Mouse (Mus musculus) limb, embryonic 13.5 days (tissue): ENCODE measurements around the gene Greb1. TPM values are rescaled to one million over a fixed set of nuclear protein-coding genes. Genes with fewer than 3 reads are reported as not detected.

ENCODE experiments used
- ATAC-seq: fragments of 200-750 bp; cut with Nextera tagmentation; 2 replicates; pipeline ENCODE4 v1.8.0; 2017; ENCODE audit warnings: low read depth, moderate number of reproducible peaks, moderate TSS enrichment; ENCODE audit not compliant: low FRiP score
- H3K27ac ChIP-seq: fragments of 300-500 bp; sonication (generic); 2 replicates; pipeline ENCODE4 v1.5.1; 2015; ENCODE audit warnings: inconsistent platforms, mild to moderate bottlenecking, moderate library complexity
- H3K27me3 ChIP-seq: fragments of 300-500 bp; sonication (generic); 2 replicates; pipeline ENCODE4 v1.6.1; 2015; ENCODE audit warnings: mild to moderate bottlenecking, inconsistent platforms
- H3K36me3 ChIP-seq: fragments of 300-500 bp; sonication (generic); 2 replicates; pipeline ENCODE4 v1.6.1; 2015; ENCODE audit warnings: inconsistent platforms, mild to moderate bottlenecking, moderate library complexity
- H3K4me1 ChIP-seq: fragments of 300-500 bp; sonication (generic); 2 replicates; pipeline ENCODE4 v1.6.1; 2015; ENCODE audit warnings: inconsistent platforms
- H3K4me2 ChIP-seq: fragments of 300-500 bp; sonication (generic); replicated peaks from 2 replicates; pipeline ENCODE4 v1.6.1; 2015; ENCODE audit warnings: inconsistent platforms, mild to moderate bottlenecking, moderate library complexity
- H3K4me3 ChIP-seq: fragments of 300-500 bp; sonication (generic); 2 replicates; pipeline ENCODE4 v1.5.1; 2015; ENCODE audit warnings: moderate library complexity, mild to moderate bottlenecking, inconsistent platforms
- H3K9ac ChIP-seq: fragments of 300-500 bp; sonication (generic); 2 replicates; pipeline ENCODE4 v1.6.1; 2015; ENCODE audit warnings: mild to moderate bottlenecking, inconsistent platforms
- H3K9me3 ChIP-seq: fragments of 300-500 bp; sonication (generic); 2 replicates; pipeline ENCODE4 v1.6.1; 2016; ENCODE audit warnings: inconsistent platforms
- WGBS: fragments of 180-500 bp; shearing (Covaris S2); methylation state at CpG from one replicate; pipeline ENCODE4 v1.1.7; 2015; 5-methylcytosine and 5-hydroxymethylcytosine counted together
- polyA plus RNA-seq: library from polyadenylated mRNA; unstranded; fragments of >200 nt; fragmentation: Nextera tagmentation; extraction: Ambion mirVana; gene quantifications from 2 replicates; pipeline ENCODE4 v1.2.1, GENCODE M21; 2015

The Greb1 gene
- polyA plus RNA-seq, 1 experiment from 2014 or later: 2.8 TPM

GRCm38 (mm10) chr12:16775351-16775750 is 25.3 kb downstream of the Greb1 start:
- Histone ChIP-seq H3K4me3 (no peak overlapping the region), H3K36me3 (no peaks in the 10 kb centered on the region), H3K9ac (no peak overlapping the region), H3K4me2 (no peak overlapping the region), H3K4me1 (no peaks in the 10 kb centered on the region), H3K9me3 (no peaks in the 10 kb centered on the region), H3K27ac (no peak overlapping the region), H3K27me3 (no peaks in the 10 kb centered on the region)
- WGBS: 74% methylated on average over 3 of the region's 3 CpGs
- ATAC-seq: no peak

- Histone ChIP-seq H3K4me3 (no peak overlapping the region), H3K27me3 (no peaks in the 10 kb centered on the region), H3K4me2 (no peak overlapping the region), H3K9ac (no peak overlapping the region), H3K9me3 (no peaks in the 10 kb centered on the region), H3K4me1 (no peaks in the 10 kb centered on the region), H3K27ac (no peak overlapping the region), H3K36me3 (no peaks in the 10 kb centered on the region)
- 88% methylated on average over 4 of the region's 4 CpGs for WGBS
- no peak for ATAC-seq
Observed at GRCm38 (mm10) chr12:16774605-16775004, 26.1 kb downstream of the Greb1 start.

GRCm38 (mm10) chr12:16769601-16770165 is 31.0 kb downstream of the Greb1 start:
- WGBS: 90% methylated on average over 6 of the region's 6 CpGs
- Histone ChIP-seq H3K36me3 (no peaks in the 10 kb centered on the region), H3K27me3 (no peaks in the 10 kb centered on the region), H3K9me3 (no peaks in the 10 kb centered on the region), H3K27ac (no peak overlapping the region), H3K4me1 (no peaks in the 10 kb centered on the region), H3K4me3 (no peak overlapping the region), H3K9ac (no peak overlapping the region), H3K4me2 (no peak overlapping the region)
- no peak for ATAC-seq

GRCm38 (mm10) chr12:16768711-16769110 is 32.0 kb downstream of the Greb1 start:
- no peak for ATAC-seq
- H3K9me3 ChIP-seq: no peaks in the 10 kb centered on the region
- no peak overlapping the region for H3K4me2 ChIP-seq
- H3K4me3 ChIP-seq: no peak overlapping the region
- 62% methylated on average over 2 of the region's 2 CpGs for WGBS
- H3K9ac ChIP-seq: no peak overlapping the region
- no peak overlapping the region for H3K27ac ChIP-seq
- H3K27me3 ChIP-seq: no peaks in the 10 kb centered on the region
- H3K36me3 ChIP-seq: no peaks in the 10 kb centered on the region
- no peaks in the 10 kb centered on the region for H3K4me1 ChIP-seq

GRCm38 (mm10) chr12:16768251-16768650 is 32.4 kb downstream of the Greb1 start:
- H3K4me3 ChIP-seq: no peak overlapping the region

GRCm38 (mm10) chr12:16764776-16765445 is 35.8 kb downstream of the Greb1 start:
- Histone ChIP-seq H3K4me2 (no peak overlapping the region), H3K9me3 (no peaks in the 10 kb centered on the region), H3K9ac (no peak overlapping the region), H3K4me3 (no peak overlapping the region), H3K4me1 (no peaks in the 10 kb centered on the region), H3K27me3 (no peaks in the 10 kb centered on the region), H3K36me3 (no peaks in the 10 kb centered on the region), H3K27ac (no peak overlapping the region)
- 82% methylated on average over 12 of the region's 12 CpGs for WGBS
- no peak for ATAC-seq

More at GRCm38 (mm10) chr12:16768251-16768650, 32.4 kb downstream of the Greb1 start:
- Histone ChIP-seq H3K9me3 (no peaks in the 10 kb centered on the region), H3K4me2 (no peak overlapping the region), H3K36me3 (no peaks in the 10 kb centered on the region), H3K4me1 (no peaks in the 10 kb centered on the region), H3K9ac (no peak overlapping the region), H3K27ac (no peak overlapping the region), H3K27me3 (no peaks in the 10 kb centered on the region)
- WGBS: 63% methylated on average over 3 of the region's 3 CpGs
- no peak for ATAC-seq

- H3K9me3 ChIP-seq: no peaks in the 10 kb centered on the region
- no peaks in the 10 kb centered on the region for H3K4me1 ChIP-seq
- H3K4me2 ChIP-seq: no peak overlapping the region
- ATAC-seq: no peak
- H3K27ac ChIP-seq: no peak overlapping the region
- H3K9ac ChIP-seq: no peak overlapping the region
- no peak overlapping the region for H3K4me3 ChIP-seq
- whole genome bisulfite sequencing: 65% methylated on average over 4 of the region's 4 CpGs
- H3K27me3 ChIP-seq: no peaks in the 10 kb centered on the region
- H3K36me3 ChIP-seq: no peaks in the 10 kb centered on the region
Observed at GRCm38 (mm10) chr12:16763649-16764422, 36.9 kb downstream of the Greb1 start.

GRCm38 (mm10) chr12:16761461-16761860 is 39.2 kb downstream of the Greb1 start:
- Histone ChIP-seq H3K4me2 (no peak overlapping the region), H3K27me3 (no peaks in the 10 kb centered on the region), H3K9me3 (no peaks in the 10 kb centered on the region), H3K9ac (no peak overlapping the region), H3K36me3 (no peaks in the 10 kb centered on the region), H3K4me1 (no peaks in the 10 kb centered on the region), H3K4me3 (no peak overlapping the region), H3K27ac (no peak overlapping the region)
- 95% methylated on average over 3 of the region's 3 CpGs for WGBS
- no peak for ATAC-seq

- WGBS: 72% methylated on average over 4 of the region's 4 CpGs
- no peak overlapping the region for H3K4me3 ChIP-seq
Observed at GRCm38 (mm10) chr12:16760246-16760645, 40.4 kb downstream of the Greb1 start.

GRCm38 (mm10) chr12:16754311-16754710 is 46.4 kb downstream of the Greb1 start:
- no peak for ATAC-seq
- Histone ChIP-seq H3K4me3 (no peak overlapping the region), H3K27me3 (no peaks in the 10 kb centered on the region), H3K36me3 (no peaks in the 10 kb centered on the region), H3K9ac (no peak overlapping the region), H3K4me1 (peaks cover 14% of the 10 kb centered on the region), H3K27ac (no peak overlapping the region), H3K9me3 (no peaks in the 10 kb centered on the region), H3K4me2 (no peak overlapping the region)
- WGBS: 0% methylated on average over 2 of the region's 2 CpGs

More at GRCm38 (mm10) chr12:16760246-16760645, 40.4 kb downstream of the Greb1 start:
- H3K9ac ChIP-seq: no peak overlapping the region
- H3K4me2 ChIP-seq: no peak overlapping the region
- no peak overlapping the region for H3K27ac ChIP-seq
- H3K36me3 ChIP-seq: no peaks in the 10 kb centered on the region
- no peaks in the 10 kb centered on the region for H3K9me3 ChIP-seq
- no peaks in the 10 kb centered on the region for H3K27me3 ChIP-seq
- ATAC-seq: no peak
- H3K4me1 ChIP-seq: no peaks in the 10 kb centered on the region

GRCm38 (mm10) chr12:16753555-16753954 is 47.1 kb downstream of the Greb1 start:
- WGBS: 70% methylated on average over 9 of the region's 9 CpGs
- H3K9ac ChIP-seq: no peak overlapping the region
- H3K9me3 ChIP-seq: no peaks in the 10 kb centered on the region
- no peak overlapping the region for H3K27ac ChIP-seq
- H3K4me2 ChIP-seq: no peak overlapping the region
- H3K4me1 ChIP-seq: peaks cover 14% of the 10 kb centered on the region
- ATAC-seq: no peak
- no peak overlapping the region for H3K4me3 ChIP-seq
- no peaks in the 10 kb centered on the region for H3K27me3 ChIP-seq
- no peaks in the 10 kb centered on the region for H3K36me3 ChIP-seq

- 18% methylated on average over 8 of the region's 8 CpGs for WGBS
- peaks cover 14% of the 10 kb centered on the region for H3K4me1 ChIP-seq
- no peak overlapping the region for H3K9ac ChIP-seq
- ATAC-seq: no peak
- H3K9me3 ChIP-seq: no peaks in the 10 kb centered on the region
- no peak overlapping the region for H3K4me2 ChIP-seq
- H3K4me3 ChIP-seq: no peak overlapping the region
- no peaks in the 10 kb centered on the region for H3K27me3 ChIP-seq
- H3K36me3 ChIP-seq: no peaks in the 10 kb centered on the region
- no peak overlapping the region for H3K27ac ChIP-seq
Observed at GRCm38 (mm10) chr12:16753110-16753509, 47.6 kb downstream of the Greb1 start.
